Mouse (Mus musculus) heart, postnatal 0 days (tissue): ENCODE results near the gene Slc35a1.
"Not testable (repeated sequence)": the region's sequence is repeated elsewhere in the genome, so short reads cannot be mapped to it uniquely, and the experiment has no call there.

Experiments
- CTCF ChIP-seq: IDR thresholded peaks from 2 replicates; pipeline ENCODE4 v1.5.1; 2016; ENCODE audit warnings: antibody characterized with exemption, control low read depth, low read depth
- EP300 ChIP-seq: IDR thresholded peaks from 2 replicates; pipeline ENCODE4 v1.6.1; 2016; ENCODE audit warnings: antibody characterized with exemption, low read depth

GRCm38 (mm10) chr4:34725710-34726109 lies 38.5 kb upstream of the Slc35a1 start:
- not testable (repeated sequence) for TF ChIP-seq CTCF, EP300
